Mouse (Mus musculus): ENCODE results near the gene Anks1. TPM values are rescaled to one million over a fixed set of nuclear protein-coding genes. Genes with fewer than 3 reads are reported as not detected.
"Not testable (repeated sequence)": the region's sequence is repeated elsewhere in the genome, so short reads cannot be mapped to it uniquely, and the experiment has no call there.

Anks1 gene
- polyA plus RNA-seq, 1 experiment from 2014 or later = 11.3 TPM

DNA sequence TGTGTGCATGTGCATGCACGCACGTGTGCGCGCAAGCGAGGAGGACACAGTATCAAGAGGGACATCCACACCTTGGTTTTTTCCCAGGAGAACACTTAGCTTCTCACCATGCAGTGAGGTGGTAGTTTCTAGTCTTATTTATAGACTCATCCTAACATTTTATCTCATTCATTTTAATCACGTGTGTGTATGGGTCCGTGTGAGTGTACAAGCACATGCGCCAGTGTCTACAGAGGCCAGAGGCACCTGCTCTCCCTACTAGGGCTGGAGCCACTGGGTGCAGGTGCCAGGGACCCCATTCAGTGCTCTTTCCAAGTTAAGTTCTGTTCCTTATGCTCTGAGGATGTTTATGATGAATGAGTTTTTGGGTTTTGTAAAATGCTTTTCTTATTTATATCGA lies 48.5 kb downstream of the Anks1 start:
- Histone ChIP-seq H3K4me1 (replicated peaks; ENCODE audit: insufficient read depth, low read length) (peaks cover 13% of the 10 kb centered on the region), H3K9ac (ENCODE audit: low read depth, low read length) (no peak overlapping the region), H3K27me3 (ENCODE audit: insufficient read depth, low read length) (no peaks in the 10 kb centered on the region), H3K27ac (no peak overlapping the region), H3K9me3 (replicated peaks; ENCODE audit: low read length) (no peaks in the 10 kb centered on the region), H3K4me3 (replicated peaks; ENCODE audit: low read depth, low read length) (no peak overlapping the region), H3K4me2 (ENCODE audit: low read length) (no peak overlapping the region), H3K36me3 (ENCODE audit: insufficient read depth, low read length) (no peaks in the 10 kb centered on the region)
- no peak for TF ChIP-seq CTCF (IDR thresholded peaks at IDR 0.05; ENCODE audit: low read depth)
- ATAC-seq (replicated peaks; ENCODE audit: low FRiP score, low read depth) (no peak), DNase-seq (ENCODE audit: low spot score) (no peak)
- 91% methylated on average over 9 of the region's 9 CpGs for WGBS

DNA sequence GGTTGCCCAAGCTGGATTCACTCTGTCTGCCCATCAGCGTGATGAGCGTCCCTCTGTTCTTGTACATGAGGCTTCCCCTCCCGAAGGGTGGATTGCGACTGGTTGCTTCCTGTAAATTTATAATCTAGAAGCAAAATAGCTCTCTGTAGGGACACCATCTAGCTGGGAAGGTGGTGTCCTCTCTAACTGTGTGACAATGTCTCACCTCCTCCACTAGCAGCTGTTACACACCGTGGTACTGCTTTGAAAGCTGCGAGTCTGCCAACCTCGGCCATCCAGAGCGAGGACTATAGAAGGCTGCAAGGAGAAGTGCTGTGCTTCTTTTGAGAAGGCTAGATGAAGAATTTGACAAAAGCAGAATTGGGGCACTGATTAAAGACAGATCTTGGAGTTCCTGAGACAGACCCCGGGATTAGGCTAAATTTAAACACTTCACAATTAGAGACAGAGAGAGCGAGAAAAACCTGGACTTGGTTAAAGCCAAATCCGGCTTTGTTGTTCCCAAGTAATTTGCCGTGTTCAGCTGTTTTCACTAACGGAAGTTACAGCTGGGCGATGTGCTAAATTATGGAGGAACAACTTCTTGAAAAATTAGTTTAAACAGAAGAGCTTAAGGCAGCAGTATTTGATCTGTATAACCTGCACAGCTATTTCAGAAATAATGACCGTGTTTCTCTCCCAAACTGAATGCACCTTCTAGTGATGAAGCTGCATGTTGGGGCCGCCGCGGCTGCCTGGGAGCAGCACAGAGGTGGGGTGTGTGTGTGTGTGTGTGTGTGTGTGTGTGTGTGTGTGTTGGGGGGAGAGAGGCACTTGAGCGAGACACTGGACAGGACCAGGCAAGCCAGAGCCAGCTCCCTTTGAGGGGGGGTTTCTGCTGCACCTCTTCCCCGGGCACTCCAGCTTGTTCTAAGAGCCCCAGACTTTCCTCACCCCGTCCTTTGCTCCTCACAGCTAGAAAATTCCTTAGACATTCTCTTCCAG lies 51.3 kb downstream of the Anks1 start:
- Histone ChIP-seq H3K4me1 (replicated peaks; ENCODE audit: insufficient read depth, low read length) (peaks cover 18% of the 10 kb centered on the region), H3K4me2 (ENCODE audit: low read length) (no peak overlapping the region), H3K9ac (ENCODE audit: low read depth, low read length) (no peak overlapping the region), H3K36me3 (ENCODE audit: insufficient read depth, low read length) (no peaks in the 10 kb centered on the region), H3K9me3 (replicated peaks; ENCODE audit: low read length) (no peaks in the 10 kb centered on the region), H3K27me3 (ENCODE audit: insufficient read depth, low read length) (no peaks in the 10 kb centered on the region), H3K4me3 (replicated peaks; ENCODE audit: low read depth, low read length) (no peak overlapping the region), H3K27ac (peak overlapping the region; percentile 57)
- DNase-seq (ENCODE audit: low spot score) (no peak), ATAC-seq (replicated peaks; ENCODE audit: low FRiP score, low read depth) (no peak)
- 64% methylated on average over 21 of the region's 21 CpGs for WGBS
- no peak for TF ChIP-seq CTCF (IDR thresholded peaks at IDR 0.05; ENCODE audit: low read depth)

DNA sequence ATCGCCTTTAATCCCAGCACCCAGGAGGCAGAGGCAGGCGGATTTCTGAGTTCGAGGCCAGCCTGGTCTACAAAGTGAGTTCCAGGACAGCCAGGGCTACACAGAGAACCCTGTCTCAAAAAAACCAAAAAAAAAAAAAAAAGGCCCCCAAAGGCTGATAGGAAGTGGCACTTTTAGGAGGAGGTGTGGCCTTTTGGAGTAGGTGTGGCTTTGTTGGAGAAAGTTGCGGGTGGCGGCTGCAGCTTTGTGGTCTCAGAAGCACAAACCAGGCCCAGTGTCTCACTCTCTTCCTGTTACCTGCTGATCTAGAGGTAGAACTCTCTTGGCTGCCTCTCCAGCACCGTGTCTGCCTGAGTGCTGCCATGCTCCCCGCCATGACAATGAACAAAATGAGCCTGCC lies 54.0 kb downstream of the Anks1 start:
- H3K4me3 ChIP-seq (replicated peaks; ENCODE audit: low read depth, low read length); H3K4me2 ChIP-seq (ENCODE audit: low read length); ATAC-seq (replicated peaks; ENCODE audit: low FRiP score, low read depth); H3K36me3 ChIP-seq (ENCODE audit: insufficient read depth, low read length); H3K9ac ChIP-seq (ENCODE audit: low read depth, low read length); H3K27me3 ChIP-seq (ENCODE audit: insufficient read depth, low read length); DNase-seq (ENCODE audit: low spot score); H3K9me3 ChIP-seq (replicated peaks; ENCODE audit: low read length): not testable (repeated sequence)
- Histone ChIP-seq H3K27ac (0 out of 2 replicates have a peak overlapping the region, but pooled peaks have one; percentile 83), H3K4me1 (replicated peaks; ENCODE audit: insufficient read depth, low read length) (peaks cover 18% of the 10 kb centered on the region)
- 96% methylated on average over 7 of the region's 7 CpGs for WGBS

DNA sequence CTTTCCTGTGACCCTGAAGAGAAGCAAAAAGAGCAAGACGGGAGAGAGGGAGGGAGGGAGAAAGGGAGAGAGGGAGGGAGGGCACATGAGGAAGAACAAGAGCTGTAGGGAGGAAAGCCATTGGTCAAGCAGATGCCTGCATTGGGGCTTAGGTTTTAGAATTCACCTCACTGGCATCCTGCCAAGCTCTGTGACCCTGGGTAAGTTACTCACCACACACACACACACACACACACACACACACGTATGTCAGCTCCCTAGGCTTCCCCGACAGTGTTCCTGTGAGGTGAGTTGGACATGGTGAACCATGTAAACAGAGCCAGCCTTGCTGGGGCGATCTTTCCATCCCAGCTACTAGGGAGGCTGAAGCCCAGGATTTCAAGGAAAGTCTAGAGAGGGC lies 55.5 kb downstream of the Anks1 start:
- TF ChIP-seq CTCF (IDR thresholded peaks at IDR 0.05; ENCODE audit: low read depth) = no peak
- H3K27me3 ChIP-seq (ENCODE audit: insufficient read depth, low read length) = no peaks in the 10 kb centered on the region
- H3K9me3 ChIP-seq (replicated peaks; ENCODE audit: low read length) = no peaks in the 10 kb centered on the region
- DNase-seq (ENCODE audit: low spot score) (no peak), ATAC-seq (replicated peaks; ENCODE audit: low FRiP score, low read depth) (peak; percentile 30; the same call in 1 of the 2 replicates)
- peaks cover 29% of the 10 kb centered on the region for H3K4me1 ChIP-seq (replicated peaks; ENCODE audit: insufficient read depth, low read length)
- H3K4me2 ChIP-seq (ENCODE audit: low read length) = no peak overlapping the region
- 37% methylated on average over 4 of the region's 4 CpGs for WGBS
- H3K27ac ChIP-seq = peak overlapping the region; percentile 83
- H3K36me3 ChIP-seq (ENCODE audit: insufficient read depth, low read length) = no peaks in the 10 kb centered on the region
- no peak overlapping the region for H3K9ac ChIP-seq (ENCODE audit: low read depth, low read length)
- no peak overlapping the region for H3K4me3 ChIP-seq (replicated peaks; ENCODE audit: low read depth, low read length)

- peak overlapping the region; percentile 83 for H3K27ac ChIP-seq
- WGBS = 58% methylated on average over 10 of the region's 10 CpGs
- H3K4me3 ChIP-seq (replicated peaks; ENCODE audit: low read depth, low read length) = no peak overlapping the region
- no peaks in the 10 kb centered on the region for H3K9me3 ChIP-seq (replicated peaks; ENCODE audit: low read length)
- ATAC-seq (replicated peaks; ENCODE audit: low FRiP score, low read depth) = peak; percentile 92
- peak; percentile 61 for DNase-seq (ENCODE audit: low spot score)
- no peak overlapping the region for H3K9ac ChIP-seq (ENCODE audit: low read depth, low read length)
- no peaks in the 10 kb centered on the region for H3K36me3 ChIP-seq (ENCODE audit: insufficient read depth, low read length)
- H3K4me2 ChIP-seq (ENCODE audit: low read length) = no peak overlapping the region
- no peaks in the 10 kb centered on the region for H3K27me3 ChIP-seq (ENCODE audit: insufficient read depth, low read length)
- peak; percentile 24; the same call in 1 of the 2 replicates for TF ChIP-seq CTCF (IDR thresholded peaks at IDR 0.05; ENCODE audit: low read depth)
- peaks cover 24% of the 10 kb centered on the region for H3K4me1 ChIP-seq (replicated peaks; ENCODE audit: insufficient read depth, low read length)
Measured at GRCm38 (mm10) chr17:27965292-27965691, 56.2 kb downstream of the Anks1 start.

DNA sequence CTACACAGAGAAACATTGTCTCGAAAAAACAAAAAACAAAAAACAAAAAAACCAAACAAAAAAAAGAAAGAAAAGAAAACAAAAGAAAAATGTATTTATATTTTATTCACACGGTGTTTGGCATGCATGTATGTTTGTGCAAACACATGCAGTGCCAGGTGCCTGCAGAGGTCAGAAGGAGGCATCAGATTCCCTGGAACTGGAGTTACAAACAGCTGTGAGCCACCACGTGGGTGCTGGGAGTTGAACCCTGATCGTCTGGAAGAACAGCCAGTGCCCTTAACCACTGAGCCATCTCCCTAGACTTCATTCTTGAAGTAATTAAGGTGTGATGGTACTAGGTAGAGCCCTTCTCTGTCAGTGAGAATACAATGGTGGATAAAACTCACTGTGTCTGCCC lies 57.0 kb downstream of the Anks1 start:
- H3K4me2 ChIP-seq (ENCODE audit: low read length) = no peak overlapping the region

More for the DNA sequence above, 57.0 kb downstream of the Anks1 start:
- peak overlapping the region; percentile 83 for H3K27ac ChIP-seq
- H3K9ac ChIP-seq (ENCODE audit: low read depth, low read length) = no peak overlapping the region
- 53% methylated on average over 4 of the region's 4 CpGs for WGBS
- no peaks in the 10 kb centered on the region for H3K36me3 ChIP-seq (ENCODE audit: insufficient read depth, low read length)
- H3K4me1 ChIP-seq (replicated peaks; ENCODE audit: insufficient read depth, low read length) = peaks cover 23% of the 10 kb centered on the region; the same call in 1 of the 2 replicates
- DNase-seq (ENCODE audit: low spot score) (no peak), ATAC-seq (replicated peaks; ENCODE audit: low FRiP score, low read depth) (no peak)
- no peak for TF ChIP-seq CTCF (IDR thresholded peaks at IDR 0.05; ENCODE audit: low read depth)
- no peaks in the 10 kb centered on the region for H3K9me3 ChIP-seq (replicated peaks; ENCODE audit: low read length)
- no peak overlapping the region for H3K4me3 ChIP-seq (replicated peaks; ENCODE audit: low read depth, low read length)
- no peaks in the 10 kb centered on the region for H3K27me3 ChIP-seq (ENCODE audit: insufficient read depth, low read length)

Measured in kidney, postnatal 0 days (tissue).